Mouse (Mus musculus) embryonic facial prominence, embryonic 14.5 days (tissue): ENCODE data around the gene T. TPM values are rescaled to one million over a fixed set of nuclear protein-coding genes. Genes with fewer than 3 reads are reported as not detected.

Experiments
- ATAC-seq: fragments of 200-750 bp; cut with Nextera tagmentation; 2 replicates; pipeline ENCODE4 v1.8.0; 2017; ENCODE audit warnings: low read depth, moderate number of reproducible peaks, moderate TSS enrichment
- DNase-seq: peaks from one replicate; pipeline ENCODE4 v3.0.0-alpha.2; 2015; ENCODE audit warnings: low spot score
- H3K27ac ChIP-seq: fragments of 300-500 bp; sonication (generic); replicated peaks from 2 replicates; pipeline ENCODE4 v1.5.1; 2014; ENCODE audit warnings: low read depth, mild to moderate bottlenecking, low read length, moderate library complexity
- H3K27me3 ChIP-seq: fragments of 300-500 bp; sonication (generic); replicated peaks from 2 replicates; pipeline ENCODE4 v1.6.1; 2014; ENCODE audit warnings: low read length; ENCODE audit not compliant: control insufficient read depth, insufficient read depth
- H3K36me3 ChIP-seq: fragments of 300-500 bp; sonication (generic); 2 replicates; pipeline ENCODE4 v1.6.1; 2014; ENCODE audit warnings: low read length, mixed read lengths; ENCODE audit not compliant: control insufficient read depth, insufficient read depth
- H3K4me1 ChIP-seq: fragments of 300-500 bp; sonication (generic); 2 replicates; pipeline ENCODE4 v1.6.1; 2014; ENCODE audit warnings: antibody characterized with exemption, low read length; ENCODE audit not compliant: control insufficient read depth, insufficient read depth
- H3K4me2 ChIP-seq: fragments of 300-500 bp; sonication (generic); 2 replicates; pipeline ENCODE4 v1.6.1; 2014; ENCODE audit warnings: low read depth, mild to moderate bottlenecking, low read length, moderate library complexity, mixed read lengths
- H3K4me3 ChIP-seq: fragments of 300-500 bp; sonication (generic); 2 replicates; pipeline ENCODE4 v1.5.1; 2014; ENCODE audit warnings: low read depth, mild to moderate bottlenecking, low read length
- H3K9ac ChIP-seq: fragments of 300-500 bp; sonication (generic); 2 replicates; pipeline ENCODE4 v1.6.1; 2014; ENCODE audit warnings: low read depth, mild to moderate bottlenecking, low read length, moderate library complexity, mixed read lengths
- H3K9me3 ChIP-seq: fragments of 300-500 bp; sonication (generic); 2 replicates; pipeline ENCODE4 v1.6.1; 2016; ENCODE audit warnings: low read length; ENCODE audit not compliant: control insufficient read depth
- WGBS: fragments of 180-500 bp; shearing (Covaris S2); extraction: QIAGEN DNeasy Blood & Tissue Kit; methylation state at CpG from one replicate; pipeline ENCODE4 v1.1.7; 2014; 5-methylcytosine and 5-hydroxymethylcytosine counted together
- polyA plus RNA-seq: library from polyadenylated mRNA; unstranded; fragments of >200 nt; fragmentation: Nextera tagmentation; extraction: Ambion mirVana; gene quantifications from 2 replicates; pipeline ENCODE4 v1.2.1, GENCODE M21; 2014

The T gene
- polyA plus RNA-seq, 1 experiment from 2014 or later = 0.24 TPM

GRCm38 (mm10) chr17:8468716-8469344 lies 34.6 kb downstream of the T start:
- Histone ChIP-seq H3K4me1 (no peaks in the 10 kb centered on the region), H3K9me3 (no peaks in the 10 kb centered on the region), H3K4me2 (no peak overlapping the region), H3K4me3 (no peak overlapping the region), H3K27me3 (no peaks in the 10 kb centered on the region; the same call in none of the 2 replicates), H3K36me3 (no peaks in the 10 kb centered on the region), H3K27ac (no peak overlapping the region), H3K9ac (no peak overlapping the region)
- ATAC-seq = peak; percentile 80; the same call in 1 of the 2 replicates
- 20% methylated on average over 19 of the region's 19 CpGs for WGBS
- peak; percentile 81 for DNase-seq

GRCm38 (mm10) chr17:8478554-8478953 lies 44.3 kb downstream of the T start:
- Histone ChIP-seq H3K36me3 (no peaks in the 10 kb centered on the region), H3K27ac (no peak overlapping the region), H3K4me2 (no peak overlapping the region), H3K27me3 (no peaks in the 10 kb centered on the region), H3K9me3 (no peaks in the 10 kb centered on the region), H3K4me3 (no peak overlapping the region), H3K9ac (no peak overlapping the region), H3K4me1 (no peaks in the 10 kb centered on the region)
- no peak for DNase-seq
- ATAC-seq = no peak
- WGBS = 54% methylated on average over 3 of the region's 3 CpGs

DNA sequence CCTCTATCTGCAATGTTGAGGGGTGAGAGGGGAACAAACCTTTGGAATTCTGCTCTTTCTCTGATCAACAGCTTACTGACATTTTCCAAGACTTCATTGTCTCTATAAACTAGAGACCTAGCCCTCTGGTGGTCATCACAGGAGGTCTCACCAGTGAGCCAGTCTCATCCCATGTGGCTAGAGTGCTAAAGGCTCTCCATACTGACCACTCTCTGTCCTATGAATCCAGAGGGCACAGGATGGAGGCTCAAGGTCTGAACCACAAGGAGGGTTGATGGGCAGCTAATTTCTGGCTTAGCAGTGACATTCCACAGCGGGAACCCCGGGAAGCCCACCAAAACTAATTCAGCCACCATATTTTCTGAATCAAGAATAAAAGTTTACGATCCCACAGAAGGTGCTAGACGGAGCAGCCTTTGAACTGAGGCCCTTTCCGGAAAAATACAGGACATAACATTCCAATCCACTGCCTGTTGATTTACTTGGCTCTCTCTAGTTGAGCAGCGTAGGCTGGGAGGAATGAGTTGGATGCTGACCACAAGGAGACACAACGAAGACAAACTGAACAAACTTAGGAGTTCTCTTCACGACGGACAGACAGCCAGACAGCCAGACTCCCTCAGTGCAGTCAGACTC lies 45.4 kb downstream of the T start:
- H3K9ac ChIP-seq = no peak overlapping the region
- no peaks in the 10 kb centered on the region for H3K27me3 ChIP-seq
- WGBS = 86% methylated on average over 9 of the region's 9 CpGs
- no peaks in the 10 kb centered on the region for H3K9me3 ChIP-seq
- no peak overlapping the region for H3K4me2 ChIP-seq
- ATAC-seq (no peak), DNase-seq (no peak)
- H3K36me3 ChIP-seq = no peaks in the 10 kb centered on the region
- no peaks in the 10 kb centered on the region for H3K4me1 ChIP-seq
- H3K4me3 ChIP-seq = no peak overlapping the region
- H3K27ac ChIP-seq = no peak overlapping the region

GRCm38 (mm10) chr17:8481797-8482196 lies 47.6 kb downstream of the T start:
- Histone ChIP-seq H3K36me3 (no peaks in the 10 kb centered on the region), H3K27me3 (no peaks in the 10 kb centered on the region), H3K9ac (no peak overlapping the region), H3K4me2 (no peak overlapping the region), H3K4me3 (no peak overlapping the region), H3K4me1 (peaks cover 4% of the 10 kb centered on the region; the same call in 1 of the 2 replicates), H3K9me3 (no peaks in the 10 kb centered on the region), H3K27ac (no peak overlapping the region)
- DNase-seq (no peak), ATAC-seq (no peak)
- WGBS = 79% methylated on average over 10 of the region's 10 CpGs

- Histone ChIP-seq H3K4me3 (no peak overlapping the region), H3K4me2 (no peak overlapping the region), H3K27ac (no peak overlapping the region), H3K9ac (no peak overlapping the region), H3K36me3 (no peaks in the 10 kb centered on the region), H3K9me3 (no peaks in the 10 kb centered on the region), H3K27me3 (no peaks in the 10 kb centered on the region), H3K4me1 (peaks cover 4% of the 10 kb centered on the region; the same call in 1 of the 2 replicates)
- DNase-seq = no peak
- ATAC-seq = no peak
- WGBS = 81% methylated on average over 7 of the region's 7 CpGs
Observed at GRCm38 (mm10) chr17:8482876-8483275, 48.7 kb downstream of the T start.

DNA sequence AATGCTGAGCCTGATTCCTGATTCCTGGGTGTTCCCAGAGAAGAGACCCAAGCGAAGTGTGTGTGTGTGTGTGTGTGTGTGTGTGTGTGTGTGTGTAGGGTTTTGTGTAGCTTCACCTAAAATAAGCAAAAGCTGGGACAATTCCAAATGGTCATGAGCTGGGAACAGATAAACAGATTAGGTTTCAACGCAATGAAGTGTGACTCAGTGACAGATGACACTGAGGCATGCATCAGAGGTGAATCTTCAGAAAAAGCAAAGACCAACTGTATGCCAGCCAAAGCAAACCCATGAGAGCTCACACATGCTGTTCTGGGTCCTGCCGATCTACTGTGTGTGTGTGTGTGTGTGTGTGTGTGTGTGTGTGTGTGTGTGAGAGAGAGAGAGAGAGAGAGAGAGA lies 50.0 kb downstream of the T start:
- 65% methylated on average over 3 of the region's 3 CpGs for WGBS
- no peaks in the 10 kb centered on the region for H3K27me3 ChIP-seq
- ATAC-seq (no peak), DNase-seq (no peak)
- no peaks in the 10 kb centered on the region for H3K9me3 ChIP-seq
- no peak overlapping the region for H3K4me3 ChIP-seq
- H3K36me3 ChIP-seq = no peaks in the 10 kb centered on the region
- no peak overlapping the region for H3K27ac ChIP-seq
- H3K9ac ChIP-seq = no peak overlapping the region
- H3K4me2 ChIP-seq = no peak overlapping the region
- peaks cover 4% of the 10 kb centered on the region; the same call in 1 of the 2 replicates for H3K4me1 ChIP-seq

DNA sequence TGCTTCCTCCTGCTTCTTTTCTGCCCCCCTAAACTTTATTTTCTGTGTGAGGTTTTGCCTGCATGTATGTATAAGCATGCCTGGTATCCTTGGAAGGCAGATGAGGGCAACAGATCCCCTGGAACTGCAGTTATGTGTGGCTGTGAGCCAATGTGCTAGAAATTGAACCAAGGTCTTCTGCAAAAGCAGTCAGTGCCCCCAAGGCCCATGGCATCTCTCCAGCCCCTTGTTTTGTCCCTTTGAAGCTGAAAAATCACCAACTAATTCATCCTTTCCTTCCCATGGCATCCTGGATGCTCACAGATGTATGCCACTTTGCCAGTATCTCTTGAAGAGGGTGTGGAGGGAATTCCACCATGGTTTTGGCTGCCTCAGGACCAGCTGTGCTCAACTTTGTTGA lies 50.9 kb downstream of the T start:
- Histone ChIP-seq H3K27me3 (no peaks in the 10 kb centered on the region), H3K4me2 (no peak overlapping the region), H3K4me1 (peaks cover 4% of the 10 kb centered on the region; the same call in 1 of the 2 replicates), H3K9ac (no peak overlapping the region), H3K4me3 (no peak overlapping the region), H3K27ac (no peak overlapping the region), H3K9me3 (no peaks in the 10 kb centered on the region), H3K36me3 (no peaks in the 10 kb centered on the region)
- ATAC-seq = no peak
- no peak for DNase-seq

GRCm38 (mm10) chr17:8487824-8488223 lies 53.6 kb downstream of the T start:
- H3K4me3 ChIP-seq = no peak overlapping the region
- H3K27me3 ChIP-seq = no peaks in the 10 kb centered on the region
- H3K9ac ChIP-seq = no peak overlapping the region
- no peaks in the 10 kb centered on the region for H3K9me3 ChIP-seq
- 0 out of 2 replicates have a peak overlapping the region, but pooled peaks have one; percentile 10 for H3K4me2 ChIP-seq
- ATAC-seq = no peak
- no peaks in the 10 kb centered on the region for H3K36me3 ChIP-seq
- peak; percentile 51 for DNase-seq
- H3K27ac ChIP-seq = no peak overlapping the region
- peaks cover 4% of the 10 kb centered on the region; the same call in 1 of the 2 replicates for H3K4me1 ChIP-seq
- WGBS = 52% methylated on average over 12 of the region's 12 CpGs

DNA sequence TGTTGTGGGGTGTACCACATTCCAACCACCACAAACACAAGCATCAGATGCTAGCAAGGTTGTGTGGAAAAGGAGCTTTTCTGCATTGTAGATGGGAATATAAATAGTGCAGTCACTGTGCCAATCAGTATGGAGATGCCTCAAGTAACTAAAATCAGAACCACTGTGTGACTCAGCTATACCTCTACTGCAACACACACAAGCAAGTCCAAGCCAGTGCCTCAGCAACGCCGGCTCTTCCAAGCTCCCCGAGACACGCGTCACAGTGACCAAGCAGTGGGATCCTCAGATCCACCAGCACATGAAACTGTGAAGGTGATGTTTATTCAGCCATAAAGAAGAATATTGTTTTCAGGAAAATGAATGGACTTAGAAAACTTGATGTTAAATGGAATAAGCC lies 56.7 kb downstream of the T start:
- Histone ChIP-seq H3K9ac (no peak overlapping the region), H3K4me1 (peaks cover under 1% of the 10 kb centered on the region; the same call in 1 of the 2 replicates), H3K27ac (no peak overlapping the region), H3K36me3 (no peaks in the 10 kb centered on the region), H3K9me3 (no peaks in the 10 kb centered on the region), H3K27me3 (no peaks in the 10 kb centered on the region), H3K4me2 (no peak overlapping the region), H3K4me3 (no peak overlapping the region)
- no peak for DNase-seq
- WGBS = 82% methylated on average over 5 of the region's 5 CpGs
- ATAC-seq = no peak
